Mouse (Mus musculus): ENCODE measurements around the gene Crip1. TPM values are rescaled to one million over a fixed set of nuclear protein-coding genes. Genes with fewer than 3 reads are reported as not detected.

The Crip1 gene
- total and polyA plus RNA-seq, 3 experiments, result 282 to 438 TPM; not detected in 1

- Histone ChIP-seq H3K79me2 (ENCODE audit: control insufficient read depth, insufficient read depth, low read length, poor library complexity) (peaks cover 2% of the 10 kb centered on the region; the same call in 1 of the 2 replicates), H3K27ac (ENCODE audit: control insufficient read depth, low read depth, low read length) (peak overlapping the region; percentile 29), H3K9me3 (replicated peaks; ENCODE audit: insufficient read depth, low read length) (no peaks in the 10 kb centered on the region), H3K27me3 (ENCODE audit: control insufficient read depth in 1 of 2, insufficient read depth in 2 of 2, low read length in 2 of 2) (no peaks in the 10 kb centered on the region), H3K4me1 (ENCODE audit: control insufficient read depth in 1 of 2, insufficient read depth in 2 of 2, low read length in 2 of 2) (peaks cover 0 to 21% of the 10 kb centered on the region in 2 experiments; a peak in 3 of 4 replicates), H3K9ac (ENCODE audit: control insufficient read depth, low read depth, low read length, poor library complexity, severe bottlenecking) (peak overlapping the region; percentile 70), H3K4me3 (ENCODE audit: control insufficient read depth in 1 of 2, insufficient read depth in 1 of 2, low read depth in 2 of 2, low read length in 2 of 2) (peak overlapping the region; percentile 70), H3K36me3 (ENCODE audit: control insufficient read depth in 1 of 2, insufficient read depth in 2 of 2, low read length in 2 of 2) (peaks cover 0 to 12% of the 10 kb centered on the region in 2 experiments; a peak in 3 of 4 replicates)
- DNase-seq (ENCODE audit: low read depth, low spot score), result no peak
- TF ChIP-seq RCOR1 (IDR thresholded peaks at IDR 0.05; ENCODE audit: low read depth, low read length) (peak; percentile 34; the same call in 1 of the 2 replicates), TBP (IDR thresholded peaks at IDR 0.05; ENCODE audit: low read depth, low read length) (peak; percentile 58; the same call in 1 of the 2 replicates), TAL1 (IDR thresholded peaks at IDR 0.05; ENCODE audit: low read length) (peak; percentile 55), MYC (IDR thresholded peaks at IDR 0.05; ENCODE audit: low read depth, low read length) (peak; percentile 91; the same call in 1 of the 2 replicates), KAT2A (conservative IDR thresholded peaks at IDR 0.05; ENCODE audit: low read depth, low read length) (no peak; the same call in 1 of the 2 replicates), MAX (IDR thresholded peaks at IDR 0.05; ENCODE audit: low read length) (peak; percentile 92), GABPA (IDR thresholded peaks at IDR 0.05; ENCODE audit: low read depth, low read length) (no peak), CHD2 (IDR thresholded peaks at IDR 0.05; ENCODE audit: low read length) (no peak), ZC3H11A (IDR thresholded peaks at IDR 0.05; ENCODE audit: low read depth, low read length) (no peak), MAZ (IDR thresholded peaks at IDR 0.05; ENCODE audit: low read depth, low read length) (no peak), MXI1 (IDR thresholded peaks at IDR 0.05; ENCODE audit: low read depth, low read length) (no peak; the same call in 1 of the 2 replicates), HCFC1 (IDR thresholded peaks at IDR 0.05; ENCODE audit: low read depth, low read length) (no peak), NRF1 (IDR thresholded peaks at IDR 0.05; ENCODE audit: insufficient read depth, low read depth, low read length, poor library complexity, severe bottlenecking) (peak; percentile 22; the same call in 1 of the 2 replicates), EP300 (IDR thresholded peaks at IDR 0.05; ENCODE audit: low read depth in 1 of 2, low read length in 2 of 2) (peak in 1 of 2 experiments; percentile 31; a peak in 1 of 4 replicates), E2F4 (IDR thresholded peaks at IDR 0.05; ENCODE audit: borderline replicate concordance, low read depth, low read length) (no peak), UBTF (IDR thresholded peaks at IDR 0.05; ENCODE audit: borderline replicate concordance, insufficient read depth, low read depth, low read length) (no peak), ELF1 (IDR thresholded peaks at IDR 0.05; ENCODE audit: low read depth, low read length) (no peak), ETS1 (IDR thresholded peaks at IDR 0.05; ENCODE audit: low read depth, low read length) (0 out of 2 replicates have a peak, but pooled peaks have one; percentile 10), GATA1 (IDR thresholded peaks at IDR 0.05; ENCODE audit: low read depth, low read length) (peak; percentile 49; the same call in 1 of the 2 replicates), POLR2AphosphoS5 (IDR thresholded peaks at IDR 0.05; ENCODE audit: borderline replicate concordance, low read depth, low read length) (peak; percentile 82; the same call in 1 of the 2 replicates), MYB (IDR thresholded peaks at IDR 0.05; ENCODE audit: low read depth, low read length) (peak; percentile 23; the same call in 1 of the 2 replicates), CTCF (IDR thresholded peaks at IDR 0.05 in 2 of 3, conservative IDR thresholded peaks at IDR 0.05 in 1 of 3; ENCODE audit: control insufficient read depth in 1 of 3, insufficient read depth in 1 of 3, low read depth in 2 of 3, low read length in 3 of 3, poor library complexity in 1 of 3, severe bottlenecking in 1 of 3) (no peak), ZMIZ1 (IDR thresholded peaks at IDR 0.05; ENCODE audit: low read depth, low read length) (no peak)
Observed at GRCm38 (mm10) chr12:113140616-113141411, 5.3 kb upstream of the Crip1 start.
